Mouse (Mus musculus): ENCODE data around the gene Rnf214.

DNA sequence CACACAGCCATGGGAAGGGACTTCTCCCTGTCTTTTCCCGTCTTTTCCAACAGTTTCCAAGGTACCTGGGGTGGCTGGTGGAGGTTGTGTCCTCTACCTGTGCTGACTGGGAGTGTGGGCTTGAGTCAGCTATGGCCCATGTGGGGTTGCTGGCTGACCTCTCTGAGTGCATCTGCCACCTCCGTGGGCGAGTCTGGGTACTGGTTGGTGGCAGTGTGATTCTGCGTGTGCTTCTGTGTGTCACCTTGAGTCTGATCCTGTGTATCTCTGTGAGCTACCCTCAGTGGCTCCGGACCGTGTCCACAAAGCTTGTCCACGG lies 66.8 kb downstream of the Rnf214 start:
- TF ChIP-seq POLR2A (IDR thresholded peaks at IDR 0.05; ENCODE audit: borderline replicate concordance, control insufficient read depth, low read depth, low read length) (no peak), CTCF (IDR thresholded peaks at IDR 0.05; ENCODE audit: control insufficient read depth, insufficient read depth, low read length) (no peak)

Measured in bone marrow, adult 2 months (tissue).